Mouse (Mus musculus): Measurements from ENCODE around the gene Aoc3. TPM values are rescaled to one million over a fixed set of nuclear protein-coding genes. Genes with fewer than 3 reads are reported as not detected.
"Not testable (repeated sequence)": the region's sequence is repeated elsewhere in the genome, so short reads cannot be mapped to it uniquely, and the experiment has no call there.

Gene Aoc3
- total and polyA plus RNA-seq, 2 experiments from 2014 or later, result 0.16 to 0.47 TPM

GRCm38 (mm10) chr11:101314567-101314966 is 15.8 kb upstream of the Aoc3 start:
- Histone ChIP-seq H3K4me1 (ENCODE audit: insufficient read depth, low read length) (peaks cover 7% of the 10 kb centered on the region; the same call in 1 of the 2 replicates), H3K4me2 (ENCODE audit: low read depth, low read length) (no peak overlapping the region), H3K4me3 (ENCODE audit: low read length) (no peak overlapping the region), H3K27me3 (ENCODE audit: insufficient read depth, low read length) (no peaks in the 10 kb centered on the region), H3K27ac (no peak overlapping the region), H3K9me3 (ENCODE audit: low read length) (no peaks in the 10 kb centered on the region), H3K9ac (replicated peaks; ENCODE audit: low read length) (no peak overlapping the region), H3K36me3 (ENCODE audit: insufficient read depth, low read length) (peaks cover 8% of the 10 kb centered on the region; the same call in 1 of the 2 replicates)
- TF ChIP-seq CTCF (IDR thresholded peaks at IDR 0.05; ENCODE audit: low read depth), result peak; percentile 19; the same call in 1 of the 2 replicates
- no peak for ATAC-seq
- WGBS, result 100% methylated on average over 1 of the region's 1 CpGs
- no peak for DNase-seq (ENCODE audit: low spot score)

- no peak for ATAC-seq
These were observed 15.2 kb upstream of the Aoc3 start for GRCm38 (mm10) chr11:101315082-101315650.

GRCm38 (mm10) chr11:101315665-101316500 is 14.5 kb upstream of the Aoc3 start, which contains the start of gene Psme3:
Gene Psme3, plus strand, starts transcription at chr11:101316213.
- Histone ChIP-seq H3K36me3 (ENCODE audit: insufficient read depth, low read length) (peaks cover 18% of the 10 kb centered on the region), H3K9ac (replicated peaks; ENCODE audit: low read length) (peak within 1 kb of the TSS; percentile 89), H3K4me1 (ENCODE audit: insufficient read depth, low read length) (peaks cover 7% of the 10 kb centered on the region; the same call in 1 of the 2 replicates), H3K9me3 (ENCODE audit: low read length) (no peaks in the 10 kb centered on the region), H3K4me3 (ENCODE audit: low read length) (peak within 1 kb of the TSS; percentile 98), H3K27me3 (ENCODE audit: insufficient read depth, low read length) (no peaks in the 10 kb centered on the region), H3K27ac (peak within 1 kb of the TSS; percentile 84), H3K4me2 (ENCODE audit: low read depth, low read length) (peak within 1 kb of the TSS; percentile 99)
- ATAC-seq (peak; percentile 95), DNase-seq (ENCODE audit: low spot score) (peak; percentile 96)
- no peak for TF ChIP-seq CTCF (IDR thresholded peaks at IDR 0.05; ENCODE audit: low read depth)
- WGBS, result under 1% methylated on average over 62 of the region's 62 CpGs

More at GRCm38 (mm10) chr11:101315082-101315650, 15.2 kb upstream of the Aoc3 start:
- DNase-seq (ENCODE audit: low spot score), result no peak
- H3K27ac ChIP-seq, result peak overlapping the region; percentile 84
- peak overlapping the region; percentile 99 for H3K4me2 ChIP-seq (ENCODE audit: low read depth, low read length)
- no peaks in the 10 kb centered on the region for H3K27me3 ChIP-seq (ENCODE audit: insufficient read depth, low read length)
- H3K4me1 ChIP-seq (ENCODE audit: insufficient read depth, low read length), result peaks cover 7% of the 10 kb centered on the region; the same call in 1 of the 2 replicates
- peaks cover 13% of the 10 kb centered on the region; the same call in 1 of the 2 replicates for H3K36me3 ChIP-seq (ENCODE audit: insufficient read depth, low read length)
- H3K4me3 ChIP-seq (ENCODE audit: low read length), result peak overlapping the region; percentile 98
- TF ChIP-seq CTCF (IDR thresholded peaks at IDR 0.05; ENCODE audit: low read depth), result no peak
- H3K9me3 ChIP-seq (ENCODE audit: low read length), result no peaks in the 10 kb centered on the region
- peak overlapping the region; percentile 89 for H3K9ac ChIP-seq (replicated peaks; ENCODE audit: low read length)
- WGBS, result 87% methylated on average over 8 of the region's 8 CpGs

- H3K36me3 ChIP-seq (ENCODE audit: insufficient read depth, low read length), result peaks cover 24% of the 10 kb centered on the region
- no peaks in the 10 kb centered on the region for H3K27me3 ChIP-seq (ENCODE audit: insufficient read depth, low read length)
- TF ChIP-seq CTCF (IDR thresholded peaks at IDR 0.05; ENCODE audit: low read depth), result no peak
- peak overlapping the region; percentile 99 for H3K4me2 ChIP-seq (ENCODE audit: low read depth, low read length)
- peak overlapping the region; percentile 98 for H3K4me3 ChIP-seq (ENCODE audit: low read length)
- H3K4me1 ChIP-seq (ENCODE audit: insufficient read depth, low read length), result peaks cover 7% of the 10 kb centered on the region; the same call in 1 of the 2 replicates
- under 1% methylated on average over 17 of the region's 17 CpGs for WGBS
- ATAC-seq, result peak; percentile 73
- DNase-seq (ENCODE audit: low spot score), result peak; percentile 42
- H3K9ac ChIP-seq (replicated peaks; ENCODE audit: low read length), result peak overlapping the region; percentile 89
- no peaks in the 10 kb centered on the region for H3K9me3 ChIP-seq (ENCODE audit: low read length)
- peak overlapping the region; percentile 84 for H3K27ac ChIP-seq
These were observed 13.9 kb upstream of the Aoc3 start for GRCm38 (mm10) chr11:101316501-101316917.

GRCm38 (mm10) chr11:101323609-101324008 is 6.8 kb upstream of the Aoc3 start:
- H3K4me2 ChIP-seq (ENCODE audit: low read depth, low read length), result no peak overlapping the region
- H3K4me1 ChIP-seq (ENCODE audit: insufficient read depth, low read length), result no peaks in the 10 kb centered on the region
- H3K27ac ChIP-seq, result no peak overlapping the region
- DNase-seq (ENCODE audit: low spot score) (peak; percentile 81), ATAC-seq (peak; percentile 76)
- H3K4me3 ChIP-seq (ENCODE audit: low read length), result no peak overlapping the region
- no peak overlapping the region for H3K9ac ChIP-seq (replicated peaks; ENCODE audit: low read length)
- peaks cover 52% of the 10 kb centered on the region for H3K36me3 ChIP-seq (ENCODE audit: insufficient read depth, low read length)
- 7% methylated on average over 4 of the region's 4 CpGs for WGBS
- H3K27me3 ChIP-seq (ENCODE audit: insufficient read depth, low read length), result no peaks in the 10 kb centered on the region
- TF ChIP-seq CTCF (IDR thresholded peaks at IDR 0.05; ENCODE audit: low read depth), result peak; percentile 98
- no peaks in the 10 kb centered on the region for H3K9me3 ChIP-seq (ENCODE audit: low read length)

- 89% methylated on average over 5 of the region's 5 CpGs for WGBS
- Histone ChIP-seq H3K4me1 (ENCODE audit: insufficient read depth, low read length) (no peaks in the 10 kb centered on the region), H3K9ac (replicated peaks; ENCODE audit: low read length) (no peak within 1 kb of the TSS), H3K9me3 (ENCODE audit: low read length) (no peaks in the 10 kb centered on the region), H3K36me3 (ENCODE audit: insufficient read depth, low read length) (peaks cover 46% of the 10 kb centered on the region), H3K27ac (no peak within 1 kb of the TSS), H3K4me3 (ENCODE audit: low read length) (no peak within 1 kb of the TSS), H3K4me2 (ENCODE audit: low read depth, low read length) (no peak within 1 kb of the TSS), H3K27me3 (ENCODE audit: insufficient read depth, low read length) (no peaks in the 10 kb centered on the region)
- no peak for TF ChIP-seq CTCF (IDR thresholded peaks at IDR 0.05; ENCODE audit: low read depth)
- DNase-seq (ENCODE audit: low spot score), result no peak
- no peak for ATAC-seq
These were observed 5.6 kb upstream of the Aoc3 start, which contains the start of gene Aoc2 for GRCm38 (mm10) chr11:101324763-101325162. Gene Aoc2, plus strand, starts transcription at chr11:101325063.

- not testable (repeated sequence) for H3K4me1 ChIP-seq (ENCODE audit: insufficient read depth, low read length); DNase-seq (ENCODE audit: low spot score); H3K4me2 ChIP-seq (ENCODE audit: low read depth, low read length); H3K27me3 ChIP-seq (ENCODE audit: insufficient read depth, low read length); H3K27ac ChIP-seq; H3K9me3 ChIP-seq (ENCODE audit: low read length); ATAC-seq; H3K4me3 ChIP-seq (ENCODE audit: low read length); H3K9ac ChIP-seq (replicated peaks; ENCODE audit: low read length)
- peaks cover 42% of the 10 kb centered on the region for H3K36me3 ChIP-seq (ENCODE audit: insufficient read depth, low read length)
- 90% methylated on average over 11 of the region's 11 CpGs for WGBS
These were observed 5.2 kb upstream of the Aoc3 start for GRCm38 (mm10) chr11:101325201-101325600.

Data from hindbrain, postnatal 0 days (tissue).